Mouse (Mus musculus) stomach, postnatal 0 days (tissue): Measurements from ENCODE around the gene Atp1b1.

Experiments
- CTCF ChIP-seq: IDR thresholded peaks from 2 replicates; pipeline ENCODE4 v1.5.1; 2016; ENCODE audit warnings: antibody characterized with exemption, low read depth, mild to moderate bottlenecking, moderate library complexity
- EP300 ChIP-seq: optimal IDR thresholded peaks from 2 replicates; pipeline ENCODE3; 2016; ENCODE audit warnings: antibody characterized with exemption

GRCm38 (mm10) chr1:164470985-164471384 is 12.8 kb upstream of the Atp1b1 start:
- no peak for TF ChIP-seq CTCF
- no peak for TF ChIP-seq EP300
